Mouse (Mus musculus) brain, embryonic 18.5 days (tissue): ENCODE results near the gene Rrm2.
"Not testable (repeated sequence)": the region's sequence is repeated elsewhere in the genome, so short reads cannot be mapped to it uniquely, and the experiment has no call there.

Experiments used
- DNase-seq: peaks from one replicate; pipeline ENCODE4 v3.0.0-alpha.2; 2012; ENCODE audit warnings: low read depth, low spot score

Rrm2 gene

GRCm38 (mm10) chr12:24705502-24706263, 2.4 kb upstream of the Rrm2 start:
- no peak for DNase-seq

- no peak for DNase-seq
These were observed 1.1 kb upstream of the Rrm2 start for GRCm38 (mm10) chr12:24706764-24707479.

GRCm38 (mm10) chr12:24707480-24707802, 600 bp upstream of the Rrm2 start:
- DNase-seq = no peak

- no peak for DNase-seq
These were observed 780 bp downstream of the Rrm2 start for GRCm38 (mm10) chr12:24708824-24709218.

GRCm38 (mm10) chr12:24709409-24709808, 1.4 kb downstream of the Rrm2 start:
- DNase-seq = no peak

GRCm38 (mm10) chr12:24709831-24710508, 1.9 kb downstream of the Rrm2 start:
- peak; percentile 70 for DNase-seq

- DNase-seq = no peak
These were observed 2.6 kb downstream of the Rrm2 start for GRCm38 (mm10) chr12:24710672-24711071.

GRCm38 (mm10) chr12:24712396-24712795, 4.4 kb downstream of the Rrm2 start:
- no peak for DNase-seq

- no peak for DNase-seq
These were observed 6.7 kb downstream of the Rrm2 start for GRCm38 (mm10) chr12:24714579-24715255.

- DNase-seq = no peak
These were observed 7.3 kb downstream of the Rrm2 start for GRCm38 (mm10) chr12:24715268-24715896.

- DNase-seq = no peak
These were observed 8.8 kb downstream of the Rrm2 start for GRCm38 (mm10) chr12:24716721-24717301.

- no peak for DNase-seq
These were observed 15.4 kb downstream of the Rrm2 start for GRCm38 (mm10) chr12:24723434-24723833.

- no peak for DNase-seq
These were observed 15.8 kb downstream of the Rrm2 start for GRCm38 (mm10) chr12:24723859-24724258.

- DNase-seq = no peak
These were observed 16.3 kb downstream of the Rrm2 start for GRCm38 (mm10) chr12:24724369-24724768.

- no peak for DNase-seq
These were observed 26.9 kb downstream of the Rrm2 start for GRCm38 (mm10) chr12:24734828-24735394.

- DNase-seq = no peak
These were observed 28.9 kb downstream of the Rrm2 start for GRCm38 (mm10) chr12:24736956-24737355.

GRCm38 (mm10) chr12:24739963-24740362, 31.9 kb downstream of the Rrm2 start:
- no peak for DNase-seq

- not testable (repeated sequence) for DNase-seq
These were observed 33.5 kb downstream of the Rrm2 start for GRCm38 (mm10) chr12:24741535-24741934.

- no peak for DNase-seq
These were observed 36.3 kb downstream of the Rrm2 start for GRCm38 (mm10) chr12:24744309-24744708.

- DNase-seq = no peak
These were observed 38.7 kb downstream of the Rrm2 start for GRCm38 (mm10) chr12:24746579-24747296.
